Mouse (Mus musculus) neural tube, embryonic 10.5 days (tissue): ENCODE results near the gene Gon7.

Experiments
- DNase-seq: peaks from one replicate; pipeline ENCODE4 v3.0.0-alpha.2; 2017; ENCODE audit warnings: low spot score; ENCODE audit errors: extremely low spot score

Gene Gon7

GRCm38 (mm10) chr12:102706833-102707463 is 50.7 kb downstream of the Gon7 start:
- no peak for DNase-seq

GRCm38 (mm10) chr12:102705906-102706640 is 51.5 kb downstream of the Gon7 start:
- no peak for DNase-seq

DNA sequence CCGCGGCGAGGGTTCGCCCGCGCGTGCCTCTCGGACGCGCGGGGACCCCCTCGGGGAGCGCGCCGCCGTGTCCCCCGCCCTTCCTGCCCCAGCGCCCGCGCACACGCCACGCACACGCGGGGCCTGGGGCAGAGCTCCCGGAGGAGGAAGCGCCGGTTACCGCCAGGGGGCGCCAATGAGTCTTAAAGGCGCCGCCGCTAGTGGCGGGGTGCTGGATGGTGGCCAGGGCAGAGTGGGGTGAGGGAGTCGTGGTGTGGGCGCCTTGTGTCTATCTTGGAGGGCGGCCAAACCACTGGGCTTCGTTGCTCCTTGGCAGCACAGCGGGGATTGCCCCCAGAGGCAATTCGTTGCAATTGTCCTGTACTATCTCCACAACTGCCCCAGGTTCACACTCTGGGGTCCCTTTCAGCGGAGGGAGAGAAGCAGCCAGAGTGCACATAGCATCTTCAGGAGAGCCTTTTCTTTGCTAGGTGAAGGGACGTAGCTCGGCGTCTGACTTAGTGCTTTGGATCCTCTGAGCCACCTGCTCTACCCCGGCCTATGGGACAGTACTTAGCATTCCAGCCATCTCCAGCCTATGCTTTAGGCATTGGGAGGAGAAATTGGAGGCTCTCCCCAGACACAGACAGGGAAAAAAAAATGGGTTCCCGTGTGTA is 52.3 kb downstream of the Gon7 start:
- DNase-seq = peak; percentile 86

DNA sequence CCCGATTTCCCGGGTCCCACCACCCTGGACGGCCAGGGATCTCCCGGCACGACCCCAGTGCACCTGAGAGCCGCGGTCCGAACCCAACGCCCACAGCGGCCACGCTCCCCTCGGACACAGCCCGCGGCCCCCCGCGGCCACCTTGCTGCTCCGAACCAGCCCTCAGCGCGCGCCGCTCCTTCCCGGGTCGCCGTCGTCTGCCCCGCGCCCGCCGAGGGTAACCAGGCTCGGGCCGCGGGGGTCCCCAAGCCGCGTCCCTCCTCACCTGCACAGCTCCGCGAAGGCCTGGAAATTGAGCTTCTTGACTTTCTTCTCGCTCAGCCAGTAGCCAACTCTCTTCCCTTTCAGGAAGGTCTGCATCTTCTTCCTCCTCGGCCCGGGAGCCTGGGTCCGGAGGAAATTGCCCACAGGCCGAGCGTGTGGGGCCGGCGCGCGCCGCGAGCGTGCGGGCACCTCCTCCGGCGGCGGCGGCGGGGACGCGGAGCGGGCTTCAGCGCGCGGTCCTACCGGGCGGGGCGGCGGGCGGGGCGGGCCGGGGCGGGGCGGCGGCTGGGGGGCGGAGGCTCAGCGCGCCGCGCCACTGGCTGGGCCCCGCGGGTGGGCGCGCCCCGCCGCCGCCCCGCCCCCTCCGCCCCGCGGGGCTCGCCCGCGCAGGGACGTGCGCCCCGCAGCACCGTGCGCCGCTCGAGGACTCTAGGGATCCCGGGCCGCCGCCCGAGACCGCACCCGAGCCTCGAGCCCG is 53.0 kb downstream of the Gon7 start, which contains the start of gene Itpk1:
Itpk1 (minus strand) TSS at position 474 of the 742 bp plus-strand sequence.
- DNase-seq = peak; percentile 69

DNA sequence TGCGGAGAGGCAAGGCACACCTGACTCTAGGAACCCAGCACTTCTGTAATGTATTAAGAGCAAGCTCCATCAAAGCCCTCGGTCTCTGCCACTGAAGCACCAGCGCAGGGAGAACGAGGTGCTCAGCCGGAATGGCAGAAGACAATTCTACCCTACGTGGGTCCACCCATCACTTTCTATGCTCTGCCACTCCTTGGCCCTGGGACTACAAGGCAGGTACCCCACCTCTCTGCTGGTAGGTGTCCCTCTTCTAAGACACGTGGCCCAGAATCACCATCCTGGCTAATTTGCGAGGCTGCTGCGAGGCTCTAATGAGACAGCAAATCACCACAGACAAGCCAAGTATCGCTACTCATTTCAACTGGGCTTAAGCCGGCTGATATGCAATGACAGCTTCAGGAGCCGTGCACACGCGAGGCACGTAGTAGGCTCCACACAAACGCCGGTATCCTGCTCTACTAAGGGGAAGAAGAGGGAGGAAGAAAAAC is 53.6 kb downstream of the Gon7 start:
- no peak for DNase-seq

GRCm38 (mm10) chr12:102703441-102703840 is 54.2 kb downstream of the Gon7 start:
- DNase-seq = no peak
